Mouse (Mus musculus) gastrocnemius, postnatal 36 days (tissue): ENCODE results near the gene Rsrc1. TPM values are rescaled to one million over a fixed set of nuclear protein-coding genes. Genes with fewer than 3 reads are reported as not detected.
A peak's percentile ranks its signal among the peaks of the same experiment; 100 is the strongest.
"Not testable (repeated sequence)": the region's sequence is repeated elsewhere in the genome, so short reads cannot be mapped to it uniquely, and the experiment has no call there.

Source experiments
- DNase-seq, 2 experiments: peaks; one replicate each; pipeline ENCODE4 v3.0.0; 2022
- intact Hi-C: fragments of 180-260 bp; cut with DNase I; formaldehyde crosslinking; loops from one replicate; pipeline ENCODE4 v1.15.1; 2025
- total RNA-seq, 2 experiments: library from RNA; stranded (reverse); gene quantifications; 2 replicates each; pipeline ENCODE4 v1.2.3; 2021

Gene Rsrc1
- total RNA-seq, 2 experiments from 2014 or later = 12.4 to 12.5 TPM

- no peak for DNase-seq
- intact Hi-C loops = no loop called here
Measured at GRCm38 (mm10) chr3:67232617-67233241, 251.5 kb downstream of the Rsrc1 start.

- intact Hi-C loops, DNase-seq: not testable (repeated sequence)
Measured at GRCm38 (mm10) chr3:67242451-67242850, 261.3 kb downstream of the Rsrc1 start.

GRCm38 (mm10) chr3:67267448-67267847 is 286.3 kb downstream of the Rsrc1 start:
- DNase-seq = no peak
- intact Hi-C loops = loop anchor here (5.0 kb wide), 1 partner anchor 935 kb away; no protein-coding TSS in a partner anchor

- DNase-seq = no peak
- intact Hi-C loops = no loop called here
Measured at GRCm38 (mm10) chr3:67279781-67280180, 298.6 kb downstream of the Rsrc1 start.

GRCm38 (mm10) chr3:67280247-67280646 is 299.1 kb downstream of the Rsrc1 start:
- no peak for DNase-seq
- intact Hi-C loops = no loop called here

- intact Hi-C loops = no loop called here
- DNase-seq = no peak
Measured at GRCm38 (mm10) chr3:67284039-67284438, 302.8 kb downstream of the Rsrc1 start.

GRCm38 (mm10) chr3:67284848-67285247 is 303.7 kb downstream of the Rsrc1 start:
- intact Hi-C loops = no loop called here
- no peak for DNase-seq

- no peak for DNase-seq
- intact Hi-C loops = no loop called here
Measured at GRCm38 (mm10) chr3:67288664-67289063, 307.5 kb downstream of the Rsrc1 start.

GRCm38 (mm10) chr3:67289482-67289881 is 308.3 kb downstream of the Rsrc1 start:
- DNase-seq = no peak
- intact Hi-C loops = no loop called here

- no peak for DNase-seq
- intact Hi-C loops = no loop called here
Measured at GRCm38 (mm10) chr3:67308725-67309124, 327.5 kb downstream of the Rsrc1 start.

- intact Hi-C loops = no loop called here
- no peak for DNase-seq
Measured at GRCm38 (mm10) chr3:67309644-67310311, 328.6 kb downstream of the Rsrc1 start.

- DNase-seq = no peak
- intact Hi-C loops = no loop called here
Measured at GRCm38 (mm10) chr3:67311436-67311835, 330.2 kb downstream of the Rsrc1 start.

GRCm38 (mm10) chr3:67322422-67322821 is 341.2 kb downstream of the Rsrc1 start:
- intact Hi-C loops = no loop called here
- DNase-seq = no peak

GRCm38 (mm10) chr3:67339558-67339957 is 358.4 kb downstream of the Rsrc1 start:
- intact Hi-C loops = no loop called here
- no peak for DNase-seq

GRCm38 (mm10) chr3:67340921-67341320 is 359.7 kb downstream of the Rsrc1 start:
- intact Hi-C loops = loop anchor here (5.0 kb wide), 2 partner anchors 929 to 1009 kb away; no protein-coding TSS in a partner anchor
- DNase-seq = no peak

GRCm38 (mm10) chr3:67343004-67343662 is 361.9 kb downstream of the Rsrc1 start:
- intact Hi-C loops = loop anchor here (5.0 kb wide), 2 partner anchors 931 to 1011 kb away; no protein-coding TSS in a partner anchor

GRCm38 (mm10) chr3:67344599-67344998 is 363.4 kb downstream of the Rsrc1 start:
- peak in 1 of 2 experiments; percentile 11 for DNase-seq
- intact Hi-C loops = loop anchor here (5.0 kb wide), 2 partner anchors 932 to 1012 kb away; no protein-coding TSS in a partner anchor

More at GRCm38 (mm10) chr3:67343004-67343662, 361.9 kb downstream of the Rsrc1 start:
- DNase-seq = no peak

- intact Hi-C loops = loop anchor here (5.0 kb wide), 1 partner anchor 41 kb away; no protein-coding TSS in a partner anchor
- no peak for DNase-seq
Measured at GRCm38 (mm10) chr3:67346674-67347073, 365.5 kb downstream of the Rsrc1 start.

- intact Hi-C loops = loop anchor here (5.0 to 10.0 kb wide), 2 partner anchors 76 to 213 kb away; no protein-coding TSS in a partner anchor
- no peak for DNase-seq
Measured at GRCm38 (mm10) chr3:67351406-67352127, 370.4 kb downstream of the Rsrc1 start.

- DNase-seq = no peak
Measured at GRCm38 (mm10) chr3:67352128-67352762, 371.1 kb downstream of the Rsrc1 start.

More at GRCm38 (mm10) chr3:67352128-67352762, 371.1 kb downstream of the Rsrc1 start:
- intact Hi-C loops = loop anchor here (5.0 to 10.0 kb wide), 2 partner anchors 75 to 213 kb away; no protein-coding TSS in a partner anchor
